Mouse (Mus musculus) frontal cortex, postnatal 36 days (tissue): ENCODE data around the gene Tom1.

Experiments
- DNase-seq, 2 experiments: peaks; one replicate each; pipeline ENCODE4 v3.0.0; 2022; ENCODE audit warnings: low spot score in 2 of 2

Gene Tom1

DNA sequence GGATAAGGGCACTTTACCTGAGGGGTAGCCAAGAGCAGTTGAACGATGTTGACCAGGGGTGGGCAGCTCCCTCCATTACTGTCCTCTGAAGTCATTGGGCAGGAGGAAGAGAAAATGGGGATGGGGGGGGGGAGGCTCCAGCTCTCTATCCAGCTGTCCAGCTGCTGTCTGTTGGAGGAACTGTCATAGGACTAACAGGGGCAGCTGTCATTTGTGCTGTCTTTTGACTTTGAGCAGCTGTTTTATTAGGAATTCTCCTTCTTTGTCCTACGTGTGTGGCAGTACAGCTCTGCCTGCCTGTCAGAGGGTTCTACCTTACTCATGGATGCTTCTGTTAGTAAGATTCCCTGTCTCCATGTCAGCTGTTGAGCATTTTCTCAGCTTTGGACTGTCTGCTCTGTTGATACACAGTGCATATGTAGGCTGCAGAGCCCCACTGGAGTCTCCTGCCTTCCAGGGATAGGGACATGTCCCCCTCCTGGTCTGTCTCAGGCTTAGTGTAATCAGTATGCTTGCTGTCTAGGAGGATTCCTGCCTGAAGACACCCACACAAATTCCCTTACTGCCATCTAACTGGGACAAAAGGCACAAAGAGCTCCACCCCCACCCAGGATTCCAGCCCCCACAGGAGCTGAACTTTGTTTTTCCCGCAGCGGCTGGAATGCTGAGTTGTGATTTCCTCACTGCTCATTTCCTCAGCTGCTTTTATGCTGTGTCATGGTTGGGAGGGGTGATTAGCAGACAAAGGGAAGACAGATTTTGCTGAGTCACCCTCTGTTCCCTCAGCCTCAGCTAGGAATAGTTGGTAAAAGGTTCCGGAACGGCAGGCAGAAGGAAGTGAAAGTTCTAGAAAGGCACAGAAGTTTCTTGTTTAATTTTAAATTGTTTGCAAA lies 55.7 kb downstream of the Tom1 start:
- DNase-seq, result peak; percentile 64 to 67

DNA sequence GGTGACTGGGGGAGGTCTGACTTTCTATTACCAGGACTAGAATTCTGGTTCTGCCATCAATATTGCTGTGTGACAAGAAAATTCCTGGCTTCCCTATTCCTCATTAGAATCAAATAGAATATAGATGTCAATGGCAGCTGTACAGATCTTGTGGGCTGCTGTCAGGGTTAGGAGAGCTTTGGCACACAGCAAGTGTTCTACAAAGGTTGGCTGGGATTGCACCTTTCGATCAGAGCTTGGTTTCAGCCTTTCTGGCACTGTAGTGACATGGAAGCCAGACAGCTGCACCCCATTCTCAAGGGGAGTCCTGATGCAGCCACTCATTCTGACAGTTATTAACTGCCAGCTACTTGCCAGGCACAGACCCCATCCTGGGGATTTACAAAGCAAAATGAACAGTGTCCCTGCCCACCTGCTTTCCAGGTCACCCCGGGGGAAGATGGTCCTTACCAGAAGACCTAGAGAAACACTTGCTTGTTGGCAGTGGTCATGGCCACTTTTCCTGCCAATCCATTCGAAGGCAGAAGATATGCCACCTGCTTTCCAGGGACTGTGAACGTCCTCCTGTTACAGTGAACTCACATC lies 57.4 kb downstream of the Tom1 start:
- DNase-seq, result no peak

DNA sequence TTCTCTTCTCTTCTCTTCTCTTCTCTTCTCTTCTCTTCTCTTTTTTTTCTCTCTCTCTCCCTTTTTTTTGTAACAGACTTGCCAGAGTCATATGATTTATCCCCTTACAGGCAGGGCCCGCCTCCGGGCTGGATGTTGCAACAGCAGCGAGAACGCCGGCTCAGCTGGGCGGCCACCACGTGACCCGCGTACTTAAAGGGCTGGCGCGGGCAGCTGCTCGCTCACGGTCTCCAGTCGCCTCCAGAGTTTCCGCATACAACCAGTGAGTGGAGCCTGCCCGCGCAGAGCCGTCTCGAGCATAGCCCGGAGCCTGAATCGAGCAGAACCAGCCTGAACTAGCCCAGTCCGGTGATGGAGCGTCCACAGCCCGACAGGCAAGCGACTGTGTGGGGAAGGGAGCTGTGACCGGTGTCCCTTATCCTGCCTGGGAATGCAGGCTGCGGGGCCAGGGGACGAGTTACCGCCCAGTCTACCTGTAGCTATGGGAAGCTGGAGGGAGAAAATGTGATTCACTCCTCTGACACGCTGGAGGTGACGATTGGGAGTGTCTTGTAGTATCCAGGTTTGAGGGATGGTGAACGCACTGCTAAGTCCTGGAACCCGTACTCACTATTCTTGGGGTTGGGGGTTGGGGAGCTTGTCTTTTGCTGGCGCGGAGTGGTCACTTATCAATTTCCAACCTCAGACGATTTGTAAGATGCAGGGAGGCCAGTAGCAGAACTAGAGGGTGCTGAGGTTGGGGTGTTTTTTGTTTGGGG lies 60.1 kb downstream of the Tom1 start, which contains the start of gene Hmox1:
Hmox1 (plus strand) TSS at position 223 of the 758 bp plus-strand sequence.
- DNase-seq, result peak; percentile 89 to 91

DNA sequence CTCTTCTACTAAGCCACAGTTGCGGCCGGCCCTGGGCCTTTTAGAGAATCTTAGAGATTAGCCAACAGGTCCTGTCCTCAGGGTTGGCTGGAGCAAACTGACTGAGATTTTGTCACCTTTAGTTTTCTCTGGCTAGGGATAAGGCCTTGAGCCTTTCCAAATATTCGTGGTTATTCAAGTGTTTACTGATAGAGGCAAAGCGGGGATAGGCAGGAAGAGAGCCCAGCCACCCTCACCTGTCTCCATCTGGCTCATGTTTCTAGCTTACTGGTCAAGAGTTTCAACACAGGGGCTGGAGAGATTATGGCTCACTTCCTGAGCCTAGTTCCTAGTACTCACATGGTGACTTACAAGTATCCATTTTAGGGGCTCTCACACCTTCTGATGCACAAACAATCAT lies 69.5 kb downstream of the Tom1 start:
- DNase-seq, result no peak

DNA sequence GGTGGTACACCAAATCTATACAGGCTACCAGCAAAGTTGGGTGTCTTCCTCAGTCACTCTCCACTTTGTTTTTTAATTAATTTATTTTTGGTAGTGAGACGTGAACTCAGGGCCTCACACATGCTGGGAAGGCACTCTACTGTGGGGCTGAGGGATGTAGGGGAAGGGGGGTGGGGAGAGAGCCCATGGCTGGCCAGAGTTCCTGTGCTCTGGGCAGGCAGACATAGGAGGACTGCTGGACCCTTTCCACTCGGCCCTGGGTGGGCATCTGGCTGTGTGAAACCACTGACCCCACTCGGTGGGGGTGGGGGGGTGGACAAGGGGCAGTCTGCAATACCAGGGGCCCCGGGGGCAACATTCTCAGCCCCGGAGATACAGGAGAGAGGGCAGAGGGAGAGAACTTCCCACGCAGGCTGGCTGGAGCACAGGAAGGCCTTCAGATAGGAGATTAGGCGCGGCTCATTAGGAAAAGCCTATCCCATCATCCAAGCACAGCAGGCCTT lies 69.9 kb downstream of the Tom1 start:
- DNase-seq, result no peak

DNA sequence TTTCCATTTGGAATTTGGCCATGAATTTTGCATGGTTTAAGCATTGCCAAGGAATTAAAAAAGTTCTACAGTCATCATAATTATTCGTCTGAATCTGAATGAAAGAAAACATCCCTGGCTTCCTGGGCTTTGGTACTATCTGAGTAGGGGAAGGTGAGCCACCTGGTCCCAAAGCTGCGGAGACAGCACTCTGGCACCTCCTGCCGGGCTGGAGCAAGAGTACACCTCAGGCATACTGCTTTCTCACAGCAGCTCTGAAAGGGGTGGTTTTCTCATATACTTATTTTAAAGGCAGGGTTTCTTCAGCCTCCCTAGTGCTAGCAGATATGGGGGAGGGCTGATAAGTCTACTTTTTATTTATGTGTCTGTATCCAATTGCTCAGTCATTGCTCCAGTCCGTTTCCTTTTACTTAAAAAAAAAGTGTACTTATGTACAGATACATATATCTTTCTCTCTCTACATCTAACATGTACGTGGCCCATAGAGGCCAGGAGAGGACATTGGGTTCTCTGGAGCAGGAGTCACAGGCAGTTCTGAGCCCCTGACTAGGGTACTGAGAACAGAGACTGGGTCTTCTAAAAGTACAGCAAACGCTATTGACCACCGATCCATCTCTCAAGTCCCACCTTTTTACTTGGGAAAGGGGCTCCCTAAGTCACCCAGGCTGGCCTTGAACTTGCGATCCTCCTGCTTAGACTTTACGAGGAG lies 75.2 kb downstream of the Tom1 start:
- peak; percentile 65 to 79 for DNase-seq

DNA sequence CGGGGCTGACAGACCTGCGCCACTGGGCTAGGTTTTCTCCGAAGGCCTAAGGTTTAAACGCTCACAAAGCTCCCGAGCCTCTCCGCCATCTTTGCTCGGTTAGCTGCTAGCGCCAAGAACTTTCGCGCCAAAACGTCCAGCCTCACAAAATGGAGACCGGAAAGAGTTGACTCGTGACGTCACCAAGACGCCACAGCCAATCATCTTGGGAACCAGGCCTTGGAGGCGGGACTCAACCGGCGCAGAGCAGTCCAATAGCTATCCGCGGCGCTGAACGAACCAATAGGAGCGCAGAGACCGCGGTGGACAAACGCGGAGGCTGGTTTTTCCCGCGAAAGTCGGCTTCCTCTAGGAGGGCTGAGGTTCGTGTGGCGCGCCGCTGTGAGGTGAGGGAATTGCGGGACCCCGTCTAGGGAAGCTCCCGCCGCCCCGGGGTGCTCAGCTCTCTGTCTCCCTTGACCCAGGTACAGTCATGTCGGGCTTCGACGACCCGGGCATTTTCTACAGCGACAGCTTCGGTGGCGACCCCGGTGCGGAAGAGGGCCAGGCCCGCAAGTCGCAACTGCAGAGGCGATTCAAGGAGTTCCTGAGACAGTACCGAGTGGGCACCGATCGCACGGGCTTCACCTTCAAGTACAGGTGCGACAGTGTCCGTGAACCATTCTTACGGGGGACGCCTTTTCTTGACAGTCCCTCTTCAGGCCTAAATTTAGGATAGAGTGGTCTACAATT lies 75.9 kb downstream of the Tom1 start, which contains the start of gene Mcm5:
Mcm5 (plus strand) TSS at position 334 of the 732 bp plus-strand sequence.
- peak; percentile 99 to 100 for DNase-seq

DNA sequence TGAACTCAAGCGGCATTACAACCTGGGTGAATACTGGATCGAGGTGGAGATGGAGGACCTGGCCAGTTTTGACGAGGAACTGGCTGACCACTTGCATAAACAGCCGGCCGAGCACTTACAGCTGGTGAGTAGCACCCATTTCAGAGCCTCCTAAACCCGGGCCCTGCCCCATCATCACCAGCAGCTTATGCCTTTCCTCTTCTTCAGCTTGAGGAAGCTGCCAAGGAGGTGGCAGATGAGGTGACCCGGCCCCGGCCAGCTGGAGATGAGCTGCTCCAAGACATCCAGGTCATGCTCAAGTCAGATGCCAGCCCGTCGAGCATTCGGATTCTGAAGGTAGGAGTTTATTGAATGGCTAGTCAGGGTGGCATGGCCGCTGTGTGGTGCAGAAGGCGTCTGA lies 76.6 kb downstream of the Tom1 start:
- DNase-seq, result no peak

DNA sequence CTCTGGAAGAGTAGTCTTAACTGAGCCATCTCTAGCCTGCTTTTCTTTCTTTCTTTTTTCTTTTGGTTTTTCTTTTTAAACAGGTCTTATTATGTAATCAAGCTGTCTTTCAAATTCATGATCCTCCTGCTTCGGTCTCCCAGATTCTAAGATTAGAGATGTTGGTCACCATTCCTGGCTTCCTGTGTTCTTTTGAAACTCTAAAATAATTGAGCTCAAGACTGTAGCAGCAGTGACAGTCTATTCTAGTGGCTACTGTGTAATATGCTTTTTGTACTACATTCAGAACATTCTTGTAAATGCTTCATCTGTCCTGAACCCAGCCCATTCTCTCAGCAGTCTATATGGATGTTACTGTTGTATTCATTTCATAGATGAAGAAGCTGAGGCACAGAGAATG lies 85.0 kb downstream of the Tom1 start:
- DNase-seq, result no peak

DNA sequence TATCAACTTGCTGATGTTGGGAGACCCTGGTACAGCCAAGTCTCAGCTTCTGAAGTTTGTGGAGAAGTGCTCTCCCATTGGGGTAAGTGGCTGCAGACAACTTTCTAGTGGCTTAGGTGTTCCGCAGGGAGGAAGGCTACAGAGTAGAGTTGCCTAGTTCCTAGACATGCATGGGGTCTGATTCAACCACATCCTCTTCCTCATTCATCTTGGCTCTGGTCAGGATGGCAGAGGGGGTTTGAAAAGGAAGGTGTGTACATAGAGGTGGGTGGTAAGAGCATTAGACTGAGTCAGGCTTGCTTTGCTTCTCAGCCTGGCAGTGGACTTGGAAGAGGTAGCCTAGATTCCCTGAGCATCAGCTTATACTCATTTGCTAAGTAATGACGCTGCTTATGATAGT lies 85.8 kb downstream of the Tom1 start:
- no peak for DNase-seq
